Mouse (Mus musculus) thymus, postnatal 36 days (tissue): ENCODE measurements around the gene Pacs2.
A peak's percentile ranks its signal among the peaks of the same experiment; 100 is the strongest.

ENCODE experiments used
- DNase-seq, 2 experiments: peaks; one replicate each; pipeline ENCODE4 v3.0.0; 2022; ENCODE audit warnings: mixed read lengths in 2 of 2

Gene Pacs2

DNA sequence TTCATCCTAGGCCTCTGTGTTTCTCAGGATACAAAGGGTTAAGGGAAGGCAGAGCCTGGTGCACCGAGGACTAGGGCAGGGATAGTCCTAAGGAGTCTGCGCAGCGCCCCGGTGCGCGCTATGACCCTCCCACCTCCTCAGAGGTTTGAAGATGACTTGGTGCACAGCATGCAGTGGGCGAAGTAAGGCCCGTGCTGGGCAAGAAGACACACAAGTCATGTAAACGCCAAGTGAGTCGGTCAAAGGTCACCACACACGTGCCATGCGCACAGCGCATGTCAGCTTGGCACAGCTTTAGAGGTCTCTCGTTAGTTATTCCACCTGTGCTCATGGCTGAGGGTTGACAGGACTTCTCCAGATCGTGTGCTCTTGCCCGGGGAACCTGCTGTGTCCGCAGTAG lies 75.7 kb downstream of the Pacs2 start:
- DNase-seq, result no peak

DNA sequence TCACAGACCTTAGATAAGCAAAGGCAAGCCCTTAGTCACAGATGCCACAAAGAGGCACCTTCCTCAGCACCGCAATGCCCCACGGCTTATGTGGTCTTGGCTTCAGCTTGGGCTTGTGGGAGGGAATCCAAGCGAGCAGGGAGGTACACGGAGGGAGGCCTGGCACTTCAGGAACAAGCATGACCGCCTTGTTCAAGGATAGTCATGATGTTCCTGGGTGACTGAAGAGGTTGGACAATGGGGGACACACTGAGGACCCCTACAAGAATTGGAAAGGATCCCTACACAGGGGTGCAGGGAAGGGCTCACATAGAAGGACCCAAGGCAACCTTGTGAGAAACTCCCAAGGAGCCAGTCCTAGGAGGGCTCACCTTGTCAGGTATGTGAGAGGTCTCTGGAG lies 82.7 kb downstream of the Pacs2 start:
- no peak for DNase-seq

DNA sequence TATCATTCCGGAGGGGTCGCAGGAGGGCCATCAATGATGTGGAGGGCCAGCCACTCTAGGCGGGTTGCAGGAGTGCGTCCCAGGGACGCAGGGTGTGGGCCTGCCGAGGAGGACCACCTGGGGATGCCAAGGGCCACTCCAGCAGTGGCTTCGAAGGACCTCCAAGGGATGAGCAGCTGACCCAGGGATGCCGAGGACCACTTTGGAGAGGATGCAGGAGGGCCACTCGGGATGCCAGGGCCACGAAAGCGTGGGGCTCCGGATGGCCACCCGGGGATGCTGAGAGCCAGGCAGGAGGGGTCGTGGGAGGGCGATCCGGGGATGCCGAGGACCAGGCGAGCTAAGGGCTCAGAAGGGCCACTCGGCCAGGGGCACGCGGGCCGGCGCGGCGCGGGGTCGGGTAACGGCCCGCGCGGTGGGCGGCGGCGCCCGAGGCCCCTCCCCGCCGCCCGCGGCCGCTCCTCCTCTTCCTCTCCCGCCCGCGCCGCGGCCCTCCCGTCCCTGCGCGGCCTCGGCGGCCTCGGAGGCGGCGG lies 83.5 kb downstream of the Pacs2 start, which contains the start of gene Mta1:
Gene Mta1, plus strand, starts transcription at position 530 of the 533 bp plus-strand sequence.
- peak; percentile 59 to 71 for DNase-seq

DNA sequence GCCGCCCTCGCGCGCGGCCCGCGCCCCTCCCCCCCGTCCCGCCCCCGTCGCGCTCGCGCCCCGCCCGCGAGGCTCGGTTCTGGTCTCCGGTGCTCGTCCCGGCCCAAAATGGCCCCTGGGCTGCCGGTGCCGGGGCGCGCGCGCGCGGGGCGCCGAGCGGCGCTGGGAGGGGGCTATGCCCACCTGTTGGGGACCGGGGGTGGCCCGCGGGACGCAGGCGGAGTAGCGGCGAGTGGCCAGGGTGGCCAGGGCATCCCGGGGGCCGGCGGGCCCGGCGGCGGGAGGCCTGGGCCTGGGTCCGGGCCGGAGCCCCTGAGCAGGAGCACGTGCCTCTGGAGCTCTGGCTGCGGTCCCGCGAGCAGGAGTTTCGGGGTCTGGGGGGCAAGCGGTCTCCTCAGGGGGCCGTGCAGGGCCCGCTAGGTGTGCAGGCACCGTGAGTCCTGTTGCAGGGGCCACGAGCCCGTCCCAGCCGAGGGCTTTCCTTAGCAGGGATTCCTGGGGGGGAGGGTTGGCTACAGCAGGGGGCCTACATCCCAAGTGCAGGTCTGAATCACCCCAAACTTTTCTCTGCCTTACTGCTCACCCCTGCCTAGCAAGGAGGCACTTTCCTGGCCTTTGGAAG lies 84.3 kb downstream of the Pacs2 start:
- DNase-seq, result peak in 1 of 2 experiments; percentile 48

DNA sequence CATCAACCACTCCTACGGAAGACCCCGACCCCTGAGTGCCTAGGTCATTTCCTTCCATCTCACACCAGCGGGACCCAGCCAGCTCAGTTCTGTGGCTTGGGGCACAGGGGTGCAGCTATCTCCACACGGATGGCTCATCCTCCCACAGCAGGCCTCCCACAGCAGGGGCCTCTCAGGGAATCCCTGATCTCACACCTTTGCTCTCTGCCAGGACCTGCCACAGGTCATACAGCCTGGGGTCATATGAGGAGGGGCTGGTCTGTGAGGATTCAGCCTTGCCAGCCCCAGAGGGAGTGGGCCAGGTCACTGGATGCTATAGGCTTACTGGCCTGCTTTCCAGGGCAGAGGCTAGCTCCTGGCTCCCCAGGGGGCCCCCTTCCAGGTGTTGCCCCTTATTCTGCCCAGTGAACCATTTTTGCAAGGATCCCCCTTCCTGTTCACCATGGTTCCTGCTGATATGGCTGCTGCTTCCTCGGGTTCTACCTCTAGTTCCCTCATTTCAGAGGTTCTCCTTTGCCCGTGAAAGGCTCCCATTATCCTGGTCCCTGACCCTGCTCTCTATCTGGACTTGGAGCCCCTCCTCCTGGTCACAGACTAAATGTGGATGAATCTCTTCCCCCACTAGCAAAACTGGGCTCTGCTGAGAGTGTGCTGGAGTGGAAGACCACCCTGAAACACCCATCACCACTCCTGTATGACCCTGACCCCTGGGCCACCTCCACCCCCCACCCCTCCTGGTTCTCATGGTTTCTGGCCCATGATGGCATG lies 85.3 kb downstream of the Pacs2 start:
- DNase-seq, result no peak

DNA sequence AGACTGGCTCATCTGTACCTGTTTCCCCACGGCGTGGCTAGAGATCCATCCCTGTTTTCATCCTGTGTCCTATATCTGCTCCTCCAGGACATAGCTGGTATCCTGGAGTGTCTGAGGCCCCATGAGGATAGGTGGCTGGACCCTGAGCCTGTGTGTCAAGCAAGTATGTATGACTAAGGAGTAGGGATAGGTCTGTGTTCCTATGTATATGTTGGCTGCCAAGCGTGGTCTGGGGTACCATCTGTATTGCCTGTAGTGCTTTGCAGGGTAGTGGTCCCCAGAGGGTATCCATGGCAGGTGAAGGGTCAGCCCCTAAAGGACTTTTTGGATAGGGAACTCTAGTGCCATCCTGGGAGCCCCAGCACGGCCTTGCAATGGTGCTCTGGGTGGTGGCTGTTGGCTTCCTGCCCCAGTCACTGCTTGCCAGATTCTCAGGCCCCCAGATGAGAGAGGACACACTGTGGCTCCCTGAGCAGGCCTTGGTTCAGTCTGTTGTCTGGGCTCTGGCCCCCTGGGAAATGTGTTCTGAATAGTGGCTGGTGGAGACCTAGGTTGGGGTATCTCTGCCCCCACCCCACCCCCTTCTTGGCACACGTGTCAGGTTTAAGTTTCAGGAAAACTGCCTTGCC lies 86.3 kb downstream of the Pacs2 start:
- DNase-seq, result no peak

DNA sequence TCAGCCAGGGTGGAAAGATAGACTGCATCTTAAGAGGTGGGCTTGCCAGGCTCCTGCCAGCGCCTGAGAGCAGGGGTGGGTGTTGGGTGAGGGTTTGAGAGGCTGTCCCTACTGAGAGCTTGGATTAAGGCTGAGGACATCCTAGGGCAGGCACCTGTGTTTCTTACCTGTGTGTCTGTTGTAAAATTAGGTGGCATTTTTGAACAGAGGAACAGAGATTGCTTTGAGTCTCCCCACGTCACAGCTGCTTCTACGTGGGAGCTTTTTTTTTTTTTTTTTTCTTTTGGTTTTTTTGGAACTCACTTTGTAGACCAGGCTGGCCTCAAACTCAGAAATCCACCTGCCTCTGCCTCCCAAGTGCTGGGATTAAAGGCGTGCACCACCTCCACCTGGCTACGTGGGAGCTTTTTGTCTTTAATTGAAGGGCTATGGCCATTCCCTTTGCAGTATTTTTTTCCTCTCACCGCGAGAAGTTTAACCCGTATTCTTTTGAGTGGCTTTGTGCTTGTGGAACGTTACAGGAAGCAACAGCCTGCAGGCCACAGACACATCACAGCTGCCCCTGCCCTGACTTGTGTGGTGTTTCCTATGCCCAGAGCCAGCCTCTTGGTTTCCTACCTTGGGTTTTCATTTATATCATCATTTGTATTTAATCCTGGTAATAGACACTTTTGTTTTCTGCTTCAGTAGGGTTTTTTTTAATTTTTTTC lies 87.1 kb downstream of the Pacs2 start:
- DNase-seq, result no peak

DNA sequence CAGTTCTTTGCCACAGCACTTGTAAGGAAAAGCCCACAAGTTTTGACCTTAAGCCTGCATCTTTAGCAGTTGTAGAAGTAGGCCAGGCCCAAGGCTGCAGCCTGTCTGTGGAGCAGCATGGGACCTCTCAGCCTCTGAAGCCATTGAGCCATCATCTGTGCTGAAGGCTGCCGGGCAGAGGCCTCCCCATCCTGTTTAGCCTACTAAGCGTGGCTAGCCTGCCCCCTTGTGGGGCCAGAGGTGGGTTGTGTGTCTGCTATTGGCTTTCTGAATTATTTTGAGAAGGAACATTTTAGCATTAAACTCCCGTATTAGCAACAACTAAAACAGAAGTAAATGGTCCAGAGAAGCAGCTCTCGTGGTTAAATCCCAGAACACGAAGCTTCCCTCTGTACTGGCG lies 88.2 kb downstream of the Pacs2 start:
- DNase-seq, result peak; percentile 73 to 77

DNA sequence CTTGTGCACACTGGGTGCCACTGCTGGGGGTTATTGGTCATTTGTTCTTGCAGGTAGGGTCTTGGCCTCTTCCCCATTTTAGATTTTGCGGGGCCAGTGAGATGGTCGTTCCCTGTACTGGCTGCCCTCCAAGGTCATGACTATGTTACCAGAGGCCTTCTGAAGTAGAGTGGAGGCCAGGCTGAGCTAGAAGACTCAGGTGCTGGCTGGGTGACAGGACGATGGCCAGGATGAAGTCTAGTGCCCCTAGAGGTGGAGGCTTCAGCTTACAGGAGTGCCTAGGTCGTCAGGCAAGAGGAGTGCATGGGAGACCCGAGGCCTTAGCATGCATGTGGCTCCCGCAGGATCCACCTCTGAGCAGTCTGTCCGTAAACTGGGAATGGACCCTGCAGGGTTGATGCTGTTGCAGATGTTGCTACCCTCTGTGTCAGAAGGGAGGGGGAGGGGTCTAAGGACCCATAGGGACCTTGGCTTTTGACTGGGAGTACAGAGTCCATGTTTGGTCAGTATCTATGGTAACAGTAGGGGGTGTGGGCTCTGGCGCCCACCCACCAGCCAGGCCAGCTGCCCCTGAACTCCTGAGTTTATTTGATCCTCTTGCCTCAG lies 89.6 kb downstream of the Pacs2 start:
- no peak for DNase-seq

DNA sequence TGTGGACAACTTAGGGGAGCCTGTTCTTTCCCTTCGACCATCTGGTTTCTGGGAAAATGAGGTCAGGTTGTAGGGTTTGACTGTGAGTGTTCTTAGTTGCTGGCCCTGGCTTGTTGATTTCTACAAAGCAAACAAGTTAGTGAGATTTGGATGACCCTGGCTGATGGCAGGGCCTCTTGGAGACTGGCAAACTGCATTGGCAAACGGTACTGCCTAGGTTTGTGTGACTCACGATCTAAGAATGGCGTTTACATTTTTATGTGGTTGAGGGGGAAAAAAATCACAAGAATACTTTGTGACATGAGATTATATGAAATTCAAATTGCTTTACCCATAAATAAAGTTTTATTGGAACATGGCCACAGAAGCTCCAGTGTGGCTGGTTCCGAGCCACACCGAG lies 92.1 kb downstream of the Pacs2 start:
- DNase-seq, result no peak

DNA sequence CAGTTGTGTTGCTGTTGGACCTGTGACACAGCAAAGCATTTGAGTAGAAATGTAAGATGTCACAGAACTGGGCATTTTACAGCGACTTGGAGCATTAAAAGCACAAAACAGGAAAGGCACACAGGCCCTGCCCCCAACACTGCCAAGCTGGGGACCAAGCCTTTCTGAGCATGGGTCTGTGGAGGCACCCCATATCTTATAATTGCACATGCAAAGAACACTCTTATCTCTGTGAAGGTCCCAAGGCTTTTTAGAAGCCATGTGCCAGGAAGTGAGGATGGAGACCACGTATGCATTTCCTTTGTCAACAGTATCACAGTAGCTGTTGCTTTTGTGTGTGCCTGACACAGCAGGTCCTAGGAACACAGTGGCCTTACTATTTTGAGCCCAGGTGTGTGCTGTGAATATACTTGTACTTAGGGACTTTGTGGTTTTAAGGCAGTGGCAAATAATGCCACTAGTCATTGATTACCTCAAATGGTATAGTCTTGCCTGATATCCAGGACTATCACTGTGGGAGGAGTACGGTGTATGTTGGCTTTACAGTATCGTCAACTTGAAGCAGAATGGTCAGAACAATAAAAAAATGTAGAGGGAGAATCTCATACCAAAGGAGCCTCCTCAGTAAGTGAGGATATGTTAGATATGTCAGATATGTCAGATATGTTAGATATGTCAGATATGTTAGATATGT lies 93.3 kb downstream of the Pacs2 start:
- DNase-seq, result no peak

DNA sequence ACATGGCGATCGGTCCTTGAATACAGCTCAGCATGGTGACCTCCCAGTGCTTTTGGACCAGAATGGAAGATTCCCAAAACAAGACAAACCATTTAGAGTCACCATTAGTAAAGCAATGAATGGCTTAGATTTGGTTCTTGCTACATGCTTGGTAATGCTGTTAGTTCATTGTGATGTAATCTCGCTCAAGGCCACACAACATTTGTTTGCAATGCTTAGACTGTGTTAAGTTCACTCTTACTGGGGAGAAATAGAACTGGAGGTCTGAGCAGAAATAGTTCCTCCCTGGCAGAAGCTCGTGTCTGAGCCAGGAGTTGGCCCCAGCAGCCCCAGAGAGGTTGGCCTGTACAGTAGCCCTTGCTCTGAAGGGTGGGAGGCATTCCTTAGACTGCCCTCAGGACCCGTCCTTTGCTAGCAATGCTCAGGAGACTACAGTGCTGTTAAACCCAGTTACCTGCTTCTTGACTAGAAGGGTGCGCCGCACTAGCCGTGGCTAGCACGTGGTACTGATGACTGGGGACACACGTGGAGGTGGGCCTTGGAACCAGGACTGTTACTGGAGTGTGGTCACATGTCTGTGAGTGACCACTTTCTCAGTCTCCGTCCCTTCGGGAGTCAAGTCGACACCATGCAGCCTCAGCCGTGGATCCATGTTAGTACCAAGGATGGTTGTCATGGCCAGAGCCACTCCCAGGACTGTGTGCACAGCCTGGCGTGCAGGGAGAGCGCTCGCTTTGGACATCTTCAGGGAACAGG lies 94.4 kb downstream of the Pacs2 start:
- DNase-seq, result no peak

DNA sequence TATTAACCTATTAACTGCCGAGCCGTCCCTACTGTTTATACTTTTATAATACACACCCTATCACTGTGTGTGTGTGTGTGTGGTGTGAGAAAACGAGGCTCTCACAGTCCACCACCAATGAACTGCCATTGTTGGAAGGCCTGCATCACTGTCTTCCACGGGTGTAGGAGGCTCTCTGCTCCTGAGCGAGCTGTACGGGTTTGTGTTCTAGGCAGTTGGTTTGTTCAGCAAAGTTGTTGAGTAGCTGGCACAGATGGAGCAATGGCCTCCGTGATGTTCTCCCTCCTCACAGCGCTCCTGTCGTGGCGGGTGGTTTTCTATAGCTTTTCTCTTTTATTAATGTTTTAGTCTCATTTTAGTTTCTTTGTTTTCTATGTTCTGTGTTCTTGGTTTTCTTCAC lies 95.5 kb downstream of the Pacs2 start:
- DNase-seq, result no peak

DNA sequence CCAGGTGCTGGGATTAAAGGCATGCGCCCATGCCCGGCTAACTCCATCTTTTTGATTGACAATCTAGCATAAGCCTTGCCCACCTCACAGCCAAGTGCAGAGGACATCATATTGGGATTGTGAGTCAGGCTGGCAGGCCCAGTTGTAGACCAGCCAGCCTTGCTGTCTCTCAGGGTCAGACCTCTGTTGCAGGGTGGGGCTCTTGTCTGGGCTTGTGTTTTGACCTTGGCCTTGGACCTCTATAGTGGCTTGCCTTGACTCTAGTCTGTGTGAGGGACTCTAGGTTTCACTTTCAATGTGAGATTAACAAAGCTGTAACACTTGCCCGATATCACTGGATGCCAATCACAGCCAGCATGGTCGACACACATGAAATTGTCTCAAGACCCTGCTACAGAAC lies 99.8 kb downstream of the Pacs2 start:
- no peak for DNase-seq

DNA sequence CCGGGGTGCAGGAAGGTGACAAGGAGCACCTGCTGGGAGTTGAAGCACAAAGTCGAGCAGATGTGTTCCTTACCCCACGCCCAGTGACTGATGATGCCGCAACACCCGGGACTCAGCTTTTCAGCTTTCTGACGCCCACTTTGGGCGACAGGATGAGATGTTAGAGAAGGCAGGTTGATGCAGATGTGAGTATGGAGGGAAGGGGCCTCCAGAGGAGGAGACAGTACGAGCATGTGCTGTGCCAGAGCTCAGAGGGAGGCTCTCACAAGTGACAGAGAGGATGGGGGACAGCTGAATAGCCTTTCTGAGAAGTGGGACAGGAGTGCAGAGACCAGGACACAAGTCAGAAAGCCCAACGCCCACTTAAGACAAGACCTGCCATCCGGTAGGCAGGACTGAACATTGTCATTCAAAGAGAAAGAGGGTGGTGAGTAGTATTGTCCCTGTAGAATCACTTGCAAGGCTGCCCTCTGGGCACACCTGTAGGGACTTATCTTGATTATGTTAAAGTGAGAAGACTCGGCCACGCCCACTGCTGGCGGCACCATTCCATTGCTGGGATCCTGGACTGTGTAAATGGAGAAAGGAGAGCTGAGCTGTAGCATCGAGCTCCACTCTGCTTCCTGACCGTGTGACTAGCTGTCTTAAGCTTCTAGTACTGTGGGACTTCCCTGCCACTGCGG lies 100.7 kb downstream of the Pacs2 start:
- no peak for DNase-seq

DNA sequence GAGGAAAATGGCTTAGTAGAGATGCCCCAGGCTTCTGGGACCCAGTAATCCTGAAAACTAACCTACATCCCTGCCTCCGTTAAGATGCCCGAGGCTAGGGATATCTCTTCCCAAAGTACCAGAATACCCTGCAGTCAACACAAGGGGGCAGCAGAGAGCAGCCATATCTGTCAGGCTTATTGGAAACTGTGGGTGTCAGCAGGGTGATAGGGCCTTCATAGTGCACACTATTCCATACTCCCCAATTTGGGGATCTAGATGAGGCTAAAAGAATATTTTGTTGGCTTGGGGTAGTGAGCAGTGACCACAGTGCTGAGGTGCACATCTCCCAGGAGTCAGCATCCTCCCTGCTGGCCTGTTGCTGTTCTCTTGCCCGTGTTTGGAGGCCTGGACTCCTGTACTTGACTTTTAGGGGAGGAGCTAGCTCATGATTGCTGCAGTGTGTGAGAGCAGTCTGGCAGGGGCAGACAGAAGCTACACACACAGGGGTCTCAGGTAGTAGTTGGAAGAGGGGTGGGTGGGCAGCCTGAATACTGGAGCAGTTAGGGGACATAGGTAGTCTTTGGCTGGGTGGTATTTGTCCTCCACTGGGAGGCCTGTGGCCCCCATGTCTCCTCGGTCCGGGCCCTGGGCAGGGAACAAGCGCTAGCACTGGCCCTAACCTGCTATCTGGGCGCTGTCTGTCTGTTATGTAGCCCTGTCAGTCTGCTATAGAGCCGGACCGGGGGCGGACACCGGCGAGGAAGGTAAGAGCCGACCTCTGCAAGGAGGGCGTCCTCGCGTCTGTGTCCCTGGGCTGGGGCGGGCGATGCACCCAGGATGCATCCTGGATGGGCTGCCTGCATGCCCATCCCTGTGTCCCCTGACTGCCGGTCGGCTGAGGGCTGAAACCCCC lies 105.5 kb downstream of the Pacs2 start:
- DNase-seq, result peak; percentile 63 to 68
